ENCODE assay signal across 8 mouse cellular contexts in the genomic region with DNA sequence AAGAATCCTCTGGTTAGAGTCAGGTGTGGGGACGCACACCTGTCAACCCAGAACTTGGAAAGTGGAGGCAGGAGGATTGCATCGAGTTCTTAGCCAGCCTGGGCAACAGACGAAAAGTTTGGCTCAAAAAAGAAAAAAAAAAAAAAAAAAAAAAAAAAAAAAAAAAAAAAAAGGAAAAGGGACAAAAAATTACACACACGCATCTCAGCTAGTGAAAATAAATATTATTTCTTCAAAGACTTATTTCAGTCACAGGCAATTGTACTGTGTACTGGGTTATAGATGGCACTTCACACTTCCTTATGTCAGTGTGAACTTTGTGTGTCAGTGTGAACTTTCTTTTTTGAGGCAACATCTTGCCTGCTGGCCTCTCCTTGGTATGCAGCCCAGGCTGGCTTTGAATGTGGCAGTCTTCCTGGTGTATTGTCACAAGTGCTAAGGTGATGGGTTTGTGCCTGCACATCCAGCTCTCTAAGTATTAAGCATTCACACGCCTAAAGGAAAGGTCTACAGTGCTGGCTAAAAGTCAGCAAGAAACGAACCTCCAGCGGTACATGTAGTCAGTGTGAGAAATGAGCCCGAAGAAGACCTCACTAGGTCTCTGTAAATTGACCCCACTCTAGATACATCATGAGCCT. TPM values are rescaled to one million over a fixed set of nuclear protein-coding genes. Genes with fewer than 3 reads are reported as not detected.
DNase-seq lines count a peak whose midpoint lies in the region; ATAC-seq and TF ChIP-seq lines count a peak whose summit lies in the region.

No protein-coding gene starts in this region.

- 38% methylated on average over 8 of the region's 8 CpGs for WGBS in lung, embryonic 14.5 days
- WGBS in embryonic facial prominence, embryonic 12.5 days: 48% methylated on average over 8 of the region's 8 CpGs
- 52% methylated on average over 8 of the region's 8 CpGs for WGBS in intestine, embryonic 16.5 days
- WGBS in neural tube, embryonic 15.5 days: 55% methylated on average over 8 of the region's 8 CpGs

- H3K4me2 ChIP-seq in lung, embryonic 14.5 days: peak overlapping the region; percentile 81
- peak overlapping the region; percentile 78 for H3K4me2 ChIP-seq in embryonic facial prominence, embryonic 12.5 days (replicated peaks)
- peak overlapping the region; percentile 94 for H3K4me2 ChIP-seq in intestine, embryonic 16.5 days (ENCODE audit: low read depth, low read length)
- H3K4me2 ChIP-seq in neural tube, embryonic 15.5 days: peak overlapping the region; percentile 72

- H3K9ac ChIP-seq in lung, embryonic 14.5 days: peak overlapping the region; percentile 82
- peak overlapping the region; percentile 88; the same call in 1 of the 2 replicates for H3K9ac ChIP-seq in embryonic facial prominence, embryonic 12.5 days
- H3K9ac ChIP-seq in intestine, embryonic 16.5 days (ENCODE audit: low read depth, low read length): peak overlapping the region; percentile 88
- peak overlapping the region; percentile 93 for H3K9ac ChIP-seq in neural tube, embryonic 15.5 days (replicated peaks)

- ATAC-seq in lung, embryonic 14.5 days (ENCODE audit: insufficient read depth): no peak
- ATAC-seq in embryonic facial prominence, embryonic 12.5 days (ENCODE audit: insufficient number of reproducible peaks, insufficient read depth, low FRiP score, low TSS enrichment): no peak
- ATAC-seq in intestine, embryonic 16.5 days: no peak
- no peak for ATAC-seq in neural tube, embryonic 15.5 days (ENCODE audit: low FRiP score)

- no peaks in the 10 kb centered on the region for H3K27me3 ChIP-seq in lung, embryonic 14.5 days (ENCODE audit: insufficient read depth, low read length)
- H3K27me3 ChIP-seq in embryonic facial prominence, embryonic 12.5 days: no peaks in the 10 kb centered on the region
- H3K27me3 ChIP-seq in intestine, embryonic 16.5 days (replicated peaks; ENCODE audit: control insufficient read depth, insufficient read depth, low read length): no peaks in the 10 kb centered on the region
- no peaks in the 10 kb centered on the region for H3K27me3 ChIP-seq in neural tube, embryonic 15.5 days (replicated peaks)

- no peak for TF ChIP-seq CTCF in lung, embryonic 14.5 days (IDR thresholded peaks at IDR 0.05; ENCODE audit: low read depth)

- H3K4me3 ChIP-seq in lung, embryonic 14.5 days (ENCODE audit: low read depth, low read length): peak overlapping the region; percentile 79
- H3K4me3 ChIP-seq in embryonic facial prominence, embryonic 12.5 days: peak overlapping the region; percentile 90
- H3K4me3 ChIP-seq in intestine, embryonic 16.5 days (ENCODE audit: low read length): peak overlapping the region; percentile 93
- peak overlapping the region; percentile 68 for H3K4me3 ChIP-seq in neural tube, embryonic 15.5 days (replicated peaks)

- no peaks in the 10 kb centered on the region for H3K4me1 ChIP-seq in lung, embryonic 14.5 days (ENCODE audit: insufficient read depth)
- H3K4me1 ChIP-seq in embryonic facial prominence, embryonic 12.5 days: 0 out of 2 replicates have a peak, but pooled peaks cover 2% of the 10 kb centered on the region
- H3K4me1 ChIP-seq in intestine, embryonic 16.5 days (ENCODE audit: control insufficient read depth, insufficient read depth, low read length): 0 out of 2 replicates have a peak, but pooled peaks cover 6% of the 10 kb centered on the region
- peaks cover 18% of the 10 kb centered on the region for H3K4me1 ChIP-seq in neural tube, embryonic 15.5 days

- H3K27ac ChIP-seq in lung, embryonic 14.5 days (ENCODE audit: low read depth): no peak overlapping the region
- no peak overlapping the region for H3K27ac ChIP-seq in embryonic facial prominence, embryonic 12.5 days
- no peak overlapping the region; the same call in 1 of the 2 replicates for H3K27ac ChIP-seq in intestine, embryonic 16.5 days (ENCODE audit: low read length)
- 0 out of 2 replicates have a peak overlapping the region, but pooled peaks have one; percentile 95 for H3K27ac ChIP-seq in neural tube, embryonic 15.5 days (replicated peaks)

- DNase-seq in lung, embryonic 14.5 days: no peak
- no peak for DNase-seq in lung, postnatal 4 days
- DNase-seq in layer of hippocampus, adult 9-11 months: no peak
- no peak for DNase-seq in adrenal gland, postnatal 4 days (ENCODE audit: low spot score in 2 of 2)
- DNase-seq in adrenal gland, postnatal 14 days: no peak

- no peaks in the 10 kb centered on the region for H3K9me3 ChIP-seq in lung, embryonic 14.5 days (ENCODE audit: low read depth, low read length)
- H3K9me3 ChIP-seq in embryonic facial prominence, embryonic 12.5 days: no peaks in the 10 kb centered on the region
- H3K9me3 ChIP-seq in intestine, embryonic 16.5 days (ENCODE audit: control insufficient read depth, low read length): no peaks in the 10 kb centered on the region
- no peaks in the 10 kb centered on the region for H3K9me3 ChIP-seq in neural tube, embryonic 15.5 days (replicated peaks)

- H3K36me3 ChIP-seq in lung, embryonic 14.5 days (ENCODE audit: insufficient read depth): peaks cover 11% of the 10 kb centered on the region; the same call in 1 of the 2 replicates
- H3K36me3 ChIP-seq in embryonic facial prominence, embryonic 12.5 days: peaks cover 7% of the 10 kb centered on the region; the same call in 1 of the 2 replicates
- no peaks in the 10 kb centered on the region for H3K36me3 ChIP-seq in intestine, embryonic 16.5 days (ENCODE audit: control insufficient read depth, insufficient read depth, low read length)
- peaks cover 10% of the 10 kb centered on the region; the same call in 1 of the 2 replicates for H3K36me3 ChIP-seq in neural tube, embryonic 15.5 days

RNA-seq across cellular contexts. Expression of a gene that starts 0.7 kb away (rescaled TPM):
- polyA plus RNA-seq in lung, embryonic 14.5 days (2014; fragmentation: Nextera tagmentation; extraction: Ambion mirVana): 25.3 and 26.7 TPM in 2 replicates
- 35.9 and 40.6 TPM in 2 replicates for polyA plus RNA-seq in embryonic facial prominence, embryonic 12.5 days (2016; fragmentation: Nextera tagmentation; extraction: Ambion mirVana)
- 19.8 and 20.1 TPM in 2 replicates for polyA plus RNA-seq in intestine, embryonic 16.5 days (2015; fragmentation: Nextera tagmentation; extraction: Ambion mirVana)
- 40.8 and 43.9 TPM in 2 replicates for polyA plus RNA-seq in neural tube, embryonic 15.5 days (2015; fragmentation: Nextera tagmentation; extraction: Ambion mirVana)
- 10 to 100 TPM; 33.6 to 37.2 TPM for total RNA-seq in adrenal gland, postnatal 4 days (2021)
- 18.5 and 23.5 TPM in 2 replicates for total RNA-seq in adrenal gland, postnatal 14 days (2021)
